Mouse (Mus musculus): Measurements from ENCODE around the gene Picalm.

- no peak for TF ChIP-seq POLR2A (IDR thresholded peaks at IDR 0.05; ENCODE audit: insufficient read length, low read depth)
- no peak for TF ChIP-seq USF1 (IDR thresholded peaks at IDR 0.05; ENCODE audit: low read depth)
- no peak for TF ChIP-seq MYOD1 (IDR thresholded peaks at IDR 0.05; ENCODE audit: control insufficient read depth in 1 of 3, insufficient read length in 2 of 3, low read depth in 2 of 3)
- no peak for TF ChIP-seq MAX (IDR thresholded peaks at IDR 0.05; ENCODE audit: low read depth)
- no peak for TF ChIP-seq CEBPB (IDR thresholded peaks at IDR 0.05; ENCODE audit: insufficient read depth, poor library complexity, severe bottlenecking)
- no peak for TF ChIP-seq REST (IDR thresholded peaks at IDR 0.05; ENCODE audit: insufficient read depth, insufficient read length)
- no peak for TF ChIP-seq TCF12 (IDR thresholded peaks at IDR 0.05; ENCODE audit: insufficient read depth, poor library complexity, severe bottlenecking)
- TF ChIP-seq TCF3 (IDR thresholded peaks at IDR 0.05; ENCODE audit: insufficient read length, low read depth): no peak
Observed at GRCm38 (mm10) chr7:90175576-90175975, 45.6 kb downstream of the Picalm start.
